ENCODE assay signal across 19 mouse cellular contexts in genomic region chr19:41910396-41910795, GRCm38 (mm10). TPM values are rescaled to one million over a fixed set of nuclear protein-coding genes. Genes with fewer than 3 reads are reported as not detected.
DNase-seq lines count a peak whose midpoint lies in the region; ATAC-seq and TF ChIP-seq lines count a peak whose summit lies in the region.
"Had no signal": no experiment of that assay in that cellular context is flagged by ENCODE, and none has a peak within 500 bp of the region (broad histone marks: within the 10 kb centered on the region; RNA-seq: fewer than 3 reads in every experiment).

No protein-coding gene starts in this region.

- no peak for TF ChIP-seq POLR2A in lung, adult 2 months (IDR thresholded peaks at IDR 0.05; ENCODE audit: borderline replicate concordance, extremely low read depth, low read depth, low read length)

- TF ChIP-seq CTCF in forebrain, postnatal 0 days (IDR thresholded peaks at IDR 0.05; ENCODE audit: low read depth) = no peak
- TF ChIP-seq CTCF in lung, adult 2 months (IDR thresholded peaks at IDR 0.05; ENCODE audit: insufficient read depth, low read length) = no peak

- peaks cover 22% of the 10 kb centered on the region for H3K36me3 ChIP-seq in forebrain, embryonic 10.5 days (replicated peaks)
- no peaks in the 10 kb centered on the region for H3K36me3 ChIP-seq in forebrain, postnatal 0 days (ENCODE audit: insufficient read depth)
- 0 out of 2 replicates have a peak, but pooled peaks cover 7% of the 10 kb centered on the region for H3K36me3 ChIP-seq in kidney, embryonic 16.5 days (ENCODE audit: insufficient read depth, low read length)
- H3K36me3 ChIP-seq in lung, embryonic 15.5 days = peaks cover 3% of the 10 kb centered on the region; the same call in 1 of the 2 replicates
- H3K36me3 ChIP-seq in intestine, embryonic 16.5 days (ENCODE audit: control insufficient read depth, insufficient read depth, low read length) = no peaks in the 10 kb centered on the region
- H3K36me3 ChIP-seq: embryonic facial prominence, embryonic 13.5 days; limb, embryonic 15.5 days had no signal

- no peak overlapping the region for H3K4me2 ChIP-seq in forebrain, postnatal 0 days (ENCODE audit: low read depth)
- no peak overlapping the region for H3K4me2 ChIP-seq in kidney, embryonic 16.5 days (replicated peaks; ENCODE audit: low read depth, low read length)
- H3K4me2 ChIP-seq in lung, embryonic 15.5 days = no peak overlapping the region
- H3K4me2 ChIP-seq in intestine, embryonic 16.5 days (ENCODE audit: low read depth, low read length) = no peak overlapping the region
- H3K4me2 ChIP-seq: forebrain, embryonic 13.5 days; limb, embryonic 15.5 days had no signal

- H3K9me3 ChIP-seq in forebrain, embryonic 10.5 days = no peaks in the 10 kb centered on the region
- no peaks in the 10 kb centered on the region for H3K9me3 ChIP-seq in forebrain, postnatal 0 days (ENCODE audit: low read length)
- H3K9me3 ChIP-seq in kidney, embryonic 16.5 days (ENCODE audit: low read length) = no peaks in the 10 kb centered on the region
- H3K9me3 ChIP-seq in lung, embryonic 15.5 days = no peaks in the 10 kb centered on the region
- H3K9me3 ChIP-seq in intestine, embryonic 16.5 days (ENCODE audit: control insufficient read depth, low read length) = no peaks in the 10 kb centered on the region
- H3K9me3 ChIP-seq: embryonic facial prominence, embryonic 13.5 days; forebrain, embryonic 13.5 days; heart, embryonic 10.5 days; hindbrain, embryonic 10.5 days; limb, embryonic 15.5 days had no signal

- no peaks in the 10 kb centered on the region for H3K27me3 ChIP-seq in forebrain, embryonic 10.5 days (ENCODE audit: poor library complexity, severe bottlenecking)
- no peaks in the 10 kb centered on the region for H3K27me3 ChIP-seq in forebrain, postnatal 0 days (ENCODE audit: insufficient read depth, low read length)
- no peaks in the 10 kb centered on the region for H3K27me3 ChIP-seq in kidney, embryonic 16.5 days (ENCODE audit: insufficient read depth, low read length)
- no peaks in the 10 kb centered on the region for H3K27me3 ChIP-seq in lung, embryonic 15.5 days
- H3K27me3 ChIP-seq in intestine, embryonic 16.5 days (replicated peaks; ENCODE audit: control insufficient read depth, insufficient read depth, low read length) = no peaks in the 10 kb centered on the region
- H3K27me3 ChIP-seq: embryonic facial prominence, embryonic 13.5 days; forebrain, embryonic 13.5 days; limb, embryonic 15.5 days had no signal

- H3K4me1 ChIP-seq in forebrain, embryonic 10.5 days = peaks cover 26% of the 10 kb centered on the region
- peaks cover 19% of the 10 kb centered on the region for H3K4me1 ChIP-seq in forebrain, postnatal 0 days (ENCODE audit: insufficient read depth)
- H3K4me1 ChIP-seq in kidney, embryonic 16.5 days (ENCODE audit: insufficient read depth, low read length) = peaks cover 25% of the 10 kb centered on the region
- H3K4me1 ChIP-seq in lung, embryonic 15.5 days = peaks cover 46% of the 10 kb centered on the region
- peaks cover 7% of the 10 kb centered on the region for H3K4me1 ChIP-seq in lung, adult 2 months (ENCODE audit: control insufficient read depth, insufficient read depth, low read length)
- peaks cover 22% of the 10 kb centered on the region for H3K4me1 ChIP-seq in intestine, embryonic 16.5 days (ENCODE audit: control insufficient read depth, insufficient read depth, low read length)

- H3K4me3 ChIP-seq in forebrain, embryonic 10.5 days = no peak overlapping the region
- no peak overlapping the region for H3K4me3 ChIP-seq in forebrain, postnatal 0 days (ENCODE audit: low read depth, low read length)
- no peak overlapping the region for H3K4me3 ChIP-seq in kidney, embryonic 16.5 days (ENCODE audit: low read length)
- no peak overlapping the region for H3K4me3 ChIP-seq in lung, embryonic 15.5 days
- H3K4me3 ChIP-seq in lung, adult 2 months (replicated peaks; ENCODE audit: extremely low read depth, low read depth, low read length) = no peak overlapping the region
- H3K4me3 ChIP-seq in intestine, embryonic 16.5 days (ENCODE audit: low read length) = no peak overlapping the region
- H3K4me3 ChIP-seq: embryonic facial prominence, embryonic 13.5 days; forebrain, embryonic 13.5 days; heart, embryonic 10.5 days; hindbrain, embryonic 10.5 days; limb, embryonic 15.5 days had no signal

- no peak for DNase-seq in forebrain, embryonic 10.5 days (ENCODE audit: extremely low spot score, low spot score)
- no peak for DNase-seq in forebrain, postnatal 0 days
- DNase-seq in kidney, postnatal 10 days = no peak
- DNase-seq in lung, adult 2 months = no peak
- DNase-seq: adrenal gland, postnatal 14 days; cerebellum, adult 8-10 months; cerebellum, postnatal 36 days; left cerebral cortex, postnatal 4 days; lung, postnatal 14 days; thymus, postnatal 25 days had no signal

- H3K27ac ChIP-seq in forebrain, embryonic 10.5 days = 0 out of 2 replicates have a peak overlapping the region, but pooled peaks have one; percentile 40
- no peak overlapping the region for H3K27ac ChIP-seq in forebrain, postnatal 0 days (ENCODE audit: low read depth, low read length)
- peak overlapping the region; percentile 98; the same call in 1 of the 2 replicates for H3K27ac ChIP-seq in kidney, embryonic 16.5 days (ENCODE audit: low read length)
- H3K27ac ChIP-seq in lung, embryonic 15.5 days = peak overlapping the region; percentile 69
- H3K27ac ChIP-seq in intestine, embryonic 16.5 days (ENCODE audit: low read length) = peak overlapping the region; percentile 95
- H3K27ac ChIP-seq: embryonic facial prominence, embryonic 13.5 days; forebrain, embryonic 13.5 days had no signal

- 84% methylated on average over 2 of the region's 2 CpGs for WGBS in forebrain, embryonic 10.5 days
- whole genome bisulfite sequencing in forebrain, postnatal 0 days = 84% methylated on average over 2 of the region's 2 CpGs
- WGBS in kidney, embryonic 16.5 days = 81% methylated on average over 2 of the region's 2 CpGs
- 59% methylated on average over 2 of the region's 2 CpGs for WGBS in lung, embryonic 15.5 days
- 67% methylated on average over 2 of the region's 2 CpGs for WGBS in lung, adult 2 months
- WGBS in intestine, embryonic 16.5 days = 75% methylated on average over 2 of the region's 2 CpGs

- H3K9ac ChIP-seq in forebrain, postnatal 0 days = no peak overlapping the region
- no peak overlapping the region for H3K9ac ChIP-seq in kidney, embryonic 16.5 days (replicated peaks; ENCODE audit: low read length)
- no peak overlapping the region for H3K9ac ChIP-seq in lung, embryonic 15.5 days
- H3K9ac ChIP-seq in intestine, embryonic 16.5 days (ENCODE audit: low read depth, low read length) = no peak overlapping the region
- H3K9ac ChIP-seq: embryonic facial prominence, embryonic 13.5 days; forebrain, embryonic 13.5 days; limb, embryonic 15.5 days had no signal

- no peak for ATAC-seq in forebrain, postnatal 0 days
- ATAC-seq in kidney, embryonic 16.5 days (ENCODE audit: low FRiP score, low TSS enrichment) = no peak
- no peak for ATAC-seq in lung, embryonic 15.5 days (ENCODE audit: borderline replicate concordance, extremely low read depth, low FRiP score, low TSS enrichment)
- no peak for ATAC-seq in intestine, embryonic 16.5 days
- ATAC-seq: forebrain, embryonic 13.5 days; hindbrain, embryonic 16.5 days had no signal

RNA-seq across cellular contexts. Expression of gene Pgam1, which starts 1.3 kb away (rescaled TPM):
- polyA plus RNA-seq in forebrain, embryonic 10.5 days (2016; fragmentation: Nextera tagmentation; extraction: Ambion mirVana) = 1,170 and 1,238 TPM in 2 replicates
- total RNA-seq in forebrain, postnatal 0 days (2014; rRNA removed) = 400 and 416 TPM in 2 replicates
- polyA plus RNA-seq in forebrain, postnatal 0 days (2015; fragmentation: Nextera tagmentation; extraction: Ambion mirVana) = 501 and 537 TPM in 2 replicates
- 823 and 859 TPM in 2 replicates for polyA plus RNA-seq in kidney, embryonic 16.5 days (2015; fragmentation: Nextera tagmentation; extraction: Ambion mirVana)
- 619 and 635 TPM in 2 replicates for polyA plus RNA-seq in lung, embryonic 15.5 days (2015; fragmentation: Nextera tagmentation; extraction: Ambion mirVana)
- 123 and 169 TPM in 2 replicates for polyA plus RNA-seq in lung, adult 2 months (2012; rRNA removed)
- 1,020 and 1,026 TPM in 2 replicates for polyA plus RNA-seq in intestine, embryonic 16.5 days (2015; fragmentation: Nextera tagmentation; extraction: Ambion mirVana)

RNA-seq across cellular contexts. Expression of gene Rrp12, which starts 14.4 kb away (rescaled TPM):
- polyA plus RNA-seq in forebrain, embryonic 10.5 days (2016; fragmentation: Nextera tagmentation; extraction: Ambion mirVana) = 43.8 and 43.9 TPM in 2 replicates
- total RNA-seq in forebrain, postnatal 0 days (2014; rRNA removed) = 17.0 and 19.5 TPM in 2 replicates
- polyA plus RNA-seq in forebrain, postnatal 0 days (2015; fragmentation: Nextera tagmentation; extraction: Ambion mirVana) = 12.3 and 14.4 TPM in 2 replicates
- polyA plus RNA-seq in kidney, embryonic 16.5 days (2015; fragmentation: Nextera tagmentation; extraction: Ambion mirVana) = 16.9 and 18.8 TPM in 2 replicates
- polyA plus RNA-seq in lung, embryonic 15.5 days (2015; fragmentation: Nextera tagmentation; extraction: Ambion mirVana) = 13.7 and 13.8 TPM in 2 replicates
- polyA plus RNA-seq in lung, adult 2 months (2012; rRNA removed) = 4.1 and 5.5 TPM in 2 replicates
- 14.1 and 15.7 TPM in 2 replicates for polyA plus RNA-seq in intestine, embryonic 16.5 days (2015; fragmentation: Nextera tagmentation; extraction: Ambion mirVana)

RNA-seq across cellular contexts. Expression of gene Exosc1, which starts 22.8 kb away (rescaled TPM):
- 101 and 103 TPM in 2 replicates for polyA plus RNA-seq in forebrain, embryonic 10.5 days (2016; fragmentation: Nextera tagmentation; extraction: Ambion mirVana)
- total RNA-seq in forebrain, postnatal 0 days (2014; rRNA removed) = 29.6 and 33.3 TPM in 2 replicates
- polyA plus RNA-seq in forebrain, postnatal 0 days (2015; fragmentation: Nextera tagmentation; extraction: Ambion mirVana) = 69.4 and 71.0 TPM in 2 replicates
- polyA plus RNA-seq in kidney, embryonic 16.5 days (2015; fragmentation: Nextera tagmentation; extraction: Ambion mirVana) = 74.0 and 78.8 TPM in 2 replicates
- 71.4 and 72.6 TPM in 2 replicates for polyA plus RNA-seq in lung, embryonic 15.5 days (2015; fragmentation: Nextera tagmentation; extraction: Ambion mirVana)
- 12.2 and 16.0 TPM in 2 replicates for polyA plus RNA-seq in lung, adult 2 months (2012; rRNA removed)
- polyA plus RNA-seq in intestine, embryonic 16.5 days (2015; fragmentation: Nextera tagmentation; extraction: Ambion mirVana) = 55.4 and 63.2 TPM in 2 replicates

RNA-seq across cellular contexts. Expression of gene Zdhhc16, which starts 22.9 kb away (rescaled TPM):
- polyA plus RNA-seq in forebrain, embryonic 10.5 days (2016; fragmentation: Nextera tagmentation; extraction: Ambion mirVana) = 85.8 and 92.4 TPM in 2 replicates
- 53.3 and 58.6 TPM in 2 replicates for total RNA-seq in forebrain, postnatal 0 days (2014; rRNA removed)
- polyA plus RNA-seq in forebrain, postnatal 0 days (2015; fragmentation: Nextera tagmentation; extraction: Ambion mirVana) = 96.8 and 97.4 TPM in 2 replicates
- 89.1 and 94.4 TPM in 2 replicates for polyA plus RNA-seq in kidney, embryonic 16.5 days (2015; fragmentation: Nextera tagmentation; extraction: Ambion mirVana)
- 88.1 and 96.2 TPM in 2 replicates for polyA plus RNA-seq in lung, embryonic 15.5 days (2015; fragmentation: Nextera tagmentation; extraction: Ambion mirVana)
- 67.4 and 91.5 TPM in 2 replicates for polyA plus RNA-seq in lung, adult 2 months (2012; rRNA removed)
- polyA plus RNA-seq in intestine, embryonic 16.5 days (2015; fragmentation: Nextera tagmentation; extraction: Ambion mirVana) = 65.3 and 66.1 TPM in 2 replicates
